Mouse (Mus musculus): ENCODE measurements at regions not wholly inside any gene's neighbourhood (a gene's known extent, or its start where the extent isn't known, plus 50 kb on each side); places are given as distances from the start of the nearest gene placed in this dataset.
A peak's percentile ranks its signal among the peaks of the same experiment; 100 is the strongest.

DNA sequence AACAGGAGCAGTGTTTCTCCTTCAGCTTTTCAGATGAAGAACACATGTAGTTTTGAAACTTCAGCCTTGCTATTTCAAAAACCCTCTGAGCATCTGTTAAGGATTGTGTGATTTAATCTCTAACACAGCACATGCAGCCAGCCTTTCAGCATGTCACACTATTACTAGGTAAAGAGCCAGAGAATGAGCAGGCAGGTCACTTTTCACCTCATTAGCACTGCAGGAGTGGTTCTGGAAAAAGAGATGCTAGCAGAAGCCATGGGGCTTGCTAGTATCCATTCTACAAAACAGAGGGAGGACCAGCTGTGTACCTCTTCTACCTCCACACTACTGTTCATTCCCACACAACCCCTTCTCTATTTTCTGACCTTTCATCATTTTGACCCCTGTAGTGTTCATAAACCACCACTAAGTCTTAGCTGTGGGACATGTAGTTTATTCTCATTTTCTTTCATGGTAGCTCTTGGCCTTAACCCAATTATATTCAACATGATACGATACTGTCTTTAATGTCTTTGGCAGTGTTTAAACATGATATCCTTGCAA lies 535.1 kb upstream of the Alcam start:
- DNase-seq = no peak

DNA sequence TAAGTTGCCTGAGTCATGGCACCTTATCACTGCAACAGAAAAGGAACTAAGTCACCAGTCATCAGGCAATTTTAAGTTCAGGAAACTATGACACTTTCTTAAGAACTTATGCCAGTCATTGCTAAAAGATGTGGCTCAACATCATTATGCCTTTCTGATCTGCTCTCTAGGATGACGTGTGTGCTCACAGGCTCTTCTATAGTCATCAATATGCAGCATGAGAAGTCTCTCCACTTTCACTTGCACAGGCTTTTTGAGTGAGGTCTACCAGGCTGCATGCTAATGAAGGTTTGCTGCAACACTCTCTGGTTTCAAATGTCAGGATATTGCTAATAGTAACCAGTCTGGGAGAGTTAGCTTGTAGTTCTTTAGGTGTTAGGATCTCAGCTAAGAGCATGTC lies 530.5 kb upstream of the Alcam start:
- no peak for DNase-seq

DNA sequence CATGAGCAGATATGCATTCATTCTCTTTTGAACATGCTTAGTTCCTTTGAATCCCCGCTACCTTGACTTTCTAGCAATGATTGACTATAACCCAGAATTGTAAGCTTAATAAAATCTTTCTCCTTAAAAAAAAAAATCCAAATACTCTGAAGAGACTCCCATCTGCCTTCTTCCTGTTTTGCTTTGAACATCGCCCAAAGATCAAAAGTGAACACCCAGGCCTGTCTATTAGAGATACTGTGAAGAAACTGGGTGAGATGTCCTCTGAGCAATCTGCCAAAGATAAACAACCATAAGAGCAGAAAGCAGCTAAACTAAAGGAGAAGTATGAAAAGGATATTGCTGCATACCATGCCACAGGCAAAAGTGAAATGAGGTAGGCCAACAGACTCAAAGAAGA lies 527.1 kb upstream of the Alcam start:
- no peak for DNase-seq

DNA sequence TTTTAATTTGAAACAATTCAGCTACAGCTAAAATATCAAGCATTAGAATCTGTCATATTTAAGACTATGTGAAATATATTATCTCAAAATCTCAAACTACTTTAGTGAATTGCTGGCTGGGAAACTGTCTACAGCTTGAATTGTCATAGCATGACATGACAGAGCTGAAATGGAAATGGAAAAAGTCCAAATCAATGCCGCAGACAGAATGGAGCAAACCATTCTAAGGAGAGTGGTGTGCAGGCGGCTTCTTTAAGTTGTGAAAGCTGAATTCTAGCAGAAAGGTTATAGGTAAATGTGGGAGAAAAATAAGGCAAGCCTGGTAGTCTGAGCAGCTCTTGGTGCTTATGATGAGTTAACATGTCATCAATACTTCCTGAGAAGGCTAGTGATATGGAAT lies 518.9 kb upstream of the Alcam start:
- no peak for DNase-seq

DNA sequence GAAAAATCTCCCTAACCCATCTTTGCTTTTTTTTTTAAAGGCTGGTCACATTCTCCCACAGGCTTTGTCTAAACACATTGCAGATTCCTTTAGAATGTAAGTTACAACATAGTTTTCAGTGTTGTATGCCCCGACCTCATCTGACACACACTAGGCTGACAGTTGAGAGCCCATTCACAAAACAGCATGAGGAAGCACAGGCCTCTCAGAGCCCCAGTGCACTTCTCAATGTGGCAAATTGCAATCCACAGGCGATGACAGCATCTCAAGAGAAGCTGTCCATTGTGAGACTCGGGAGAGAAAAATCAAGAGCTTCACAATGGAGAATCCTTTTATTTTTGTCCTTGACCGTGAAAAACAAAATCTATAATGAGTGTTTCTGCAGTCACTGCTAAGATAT lies 493.8 kb upstream of the Alcam start:
- no peak for DNase-seq

DNA sequence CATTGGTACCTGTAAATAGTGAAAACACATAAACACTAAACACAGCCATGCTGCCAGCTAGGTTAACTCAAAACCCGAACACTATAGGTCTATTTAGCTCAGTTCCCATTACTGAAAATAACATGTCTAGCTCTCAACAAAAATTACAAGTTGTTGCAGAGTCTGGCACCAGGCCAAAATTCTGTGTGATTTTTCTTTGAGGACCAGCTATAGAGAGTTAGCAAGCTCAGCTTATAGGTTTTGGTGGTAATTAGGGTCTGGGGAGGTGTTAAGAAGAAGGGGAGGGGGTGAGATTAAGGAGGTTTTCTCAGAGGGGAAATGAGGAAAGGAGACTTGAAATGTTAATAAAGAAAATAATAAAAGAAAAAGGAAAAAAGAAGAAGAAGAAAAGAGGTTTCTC lies 480.9 kb upstream of the Alcam start:
- peak in 1 of 2 experiments; percentile 2 for DNase-seq

DNA sequence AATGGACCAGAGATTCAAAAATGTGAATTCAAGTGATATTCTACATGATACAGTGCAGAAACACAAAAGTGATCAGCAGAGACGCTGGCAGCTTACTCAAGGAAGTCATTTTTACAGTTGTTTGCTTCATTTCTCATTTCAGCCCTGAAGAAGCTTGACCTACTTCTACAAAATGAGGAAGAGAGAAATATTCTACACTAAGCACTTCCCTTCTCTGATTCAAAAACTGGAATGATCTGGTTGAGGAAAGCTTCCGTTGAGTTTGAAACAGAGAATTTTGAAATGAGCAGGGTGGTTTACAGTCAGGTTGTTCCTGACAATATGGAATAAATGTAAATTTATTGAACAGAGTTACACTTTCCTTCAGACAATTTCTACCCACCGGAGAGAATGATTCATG lies 478.1 kb upstream of the Alcam start:
- no peak for DNase-seq

DNA sequence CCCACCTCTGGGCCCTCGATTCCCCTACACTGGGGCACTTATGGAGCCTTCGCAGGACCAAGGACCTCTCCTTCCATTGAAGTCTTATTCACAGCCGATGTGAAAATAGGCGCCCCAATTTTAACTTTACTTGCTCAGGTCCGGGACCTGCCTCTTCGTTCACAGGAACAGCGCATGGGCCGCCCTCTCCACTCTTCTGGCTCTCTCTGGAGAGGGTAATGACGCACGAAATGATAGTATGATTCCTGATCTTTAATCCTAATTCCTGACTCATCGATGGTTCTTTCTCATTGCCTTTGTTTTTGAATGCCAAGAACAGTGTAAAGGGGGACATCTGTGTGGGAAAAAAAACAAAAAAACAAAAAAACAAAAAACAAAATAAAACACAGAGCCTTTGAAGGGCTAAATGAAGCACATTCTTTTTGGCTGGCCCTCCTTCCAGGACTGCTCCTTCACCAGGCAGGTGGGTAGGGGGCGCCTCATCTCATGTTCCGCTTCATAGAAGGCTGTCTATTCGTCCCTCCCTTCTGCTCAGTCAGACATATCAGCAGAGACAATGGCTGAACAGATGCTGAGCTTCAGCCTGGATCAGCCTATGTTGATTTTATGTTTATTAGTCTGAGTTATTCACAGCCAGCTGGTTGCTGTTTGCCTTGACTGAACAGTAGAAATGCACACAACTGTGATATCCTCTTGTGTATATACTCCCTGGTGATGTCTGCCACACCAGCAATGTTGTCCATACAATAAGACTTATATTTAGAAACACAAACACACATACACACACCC lies 438.8 kb upstream of the Alcam start:
- peak; percentile 40 to 52 for DNase-seq

DNA sequence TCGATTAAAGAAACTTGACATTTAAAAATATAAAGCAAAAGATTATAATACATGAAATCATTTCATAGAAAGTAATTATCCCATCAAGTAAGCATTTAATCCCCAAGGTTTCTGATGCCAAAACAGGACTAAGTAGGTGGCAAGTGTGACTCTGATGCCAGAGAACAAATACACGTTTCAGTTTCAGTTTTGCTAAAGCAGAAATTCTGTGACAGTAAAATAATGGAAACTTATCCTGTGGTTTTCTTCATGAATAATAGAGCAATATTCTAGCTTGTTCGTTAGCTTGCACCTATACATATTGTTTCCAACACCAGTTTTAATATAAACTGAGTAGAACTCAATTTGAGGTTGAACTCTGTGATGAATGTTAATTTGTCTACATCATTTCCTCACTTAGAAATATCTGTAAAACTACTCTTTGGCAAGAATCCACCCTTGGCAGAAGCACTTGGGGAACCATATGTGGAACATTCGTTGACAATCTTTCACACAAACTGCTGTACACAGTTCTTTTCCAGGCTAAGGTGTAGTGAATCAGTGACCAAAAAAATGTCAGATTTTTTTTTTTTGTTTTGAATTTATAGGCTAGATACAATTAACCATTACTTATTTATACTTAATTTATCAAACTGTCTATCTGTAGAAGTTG lies 425.7 kb upstream of the Alcam start:
- no peak for DNase-seq

DNA sequence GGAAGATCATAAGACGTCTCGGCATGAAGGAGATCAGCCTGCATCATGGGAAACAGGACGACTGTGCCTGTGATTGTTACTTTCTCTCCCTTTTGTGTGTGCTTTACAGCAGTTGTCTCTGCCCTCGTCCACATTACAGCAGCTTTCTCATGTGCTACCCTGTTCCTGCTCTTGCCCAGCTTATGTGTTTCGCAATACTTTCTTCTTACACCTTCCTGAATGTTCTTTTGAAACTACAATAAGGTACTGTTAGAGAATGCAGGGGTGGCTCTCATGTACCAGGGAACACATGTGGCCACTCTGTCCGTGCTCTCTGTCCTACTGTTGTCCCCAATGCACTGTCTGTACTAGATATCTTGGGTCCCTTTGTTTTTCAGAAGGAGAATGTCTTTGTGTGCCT lies 414.0 kb upstream of the Alcam start:
- no peak for DNase-seq

DNA sequence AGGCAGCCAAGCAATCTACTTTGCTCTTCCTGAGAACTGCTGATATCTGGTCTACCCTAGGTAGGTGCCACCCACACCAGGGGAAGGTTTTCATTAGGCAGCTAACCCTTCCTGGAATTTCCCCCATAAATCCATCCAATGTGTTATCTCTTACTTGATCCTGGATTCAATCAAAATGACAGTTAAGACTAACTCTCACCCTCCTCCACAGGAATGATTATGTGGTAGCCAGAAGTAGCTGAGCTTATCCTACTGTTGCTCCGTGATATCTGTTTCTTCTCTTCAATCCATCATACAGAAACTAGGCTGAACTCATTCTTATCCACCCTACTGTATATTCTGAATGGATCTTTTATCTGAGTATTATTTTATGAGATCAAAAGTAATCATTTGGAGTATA lies 409.7 kb upstream of the Alcam start:
- no peak for DNase-seq

DNA sequence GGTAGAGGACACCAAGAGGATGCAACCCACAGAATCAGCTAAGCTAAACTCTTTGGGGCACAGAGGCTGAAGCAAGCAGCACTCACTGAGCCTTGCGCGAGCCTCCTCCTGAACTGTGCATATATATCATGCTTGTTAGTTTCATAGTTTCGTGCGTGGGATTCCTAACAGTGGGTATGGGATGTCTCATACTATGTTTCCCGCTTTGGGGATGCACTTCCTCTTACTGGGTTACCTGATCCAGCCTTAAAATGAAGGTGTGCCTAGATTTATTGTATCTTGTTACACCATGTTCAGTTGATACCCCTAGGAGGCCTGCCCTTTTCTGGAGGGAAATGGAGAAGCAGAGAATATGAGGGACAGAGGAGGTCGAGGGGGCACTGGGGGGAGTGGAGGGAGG lies 407.4 kb upstream of the Alcam start:
- no peak for DNase-seq

DNA sequence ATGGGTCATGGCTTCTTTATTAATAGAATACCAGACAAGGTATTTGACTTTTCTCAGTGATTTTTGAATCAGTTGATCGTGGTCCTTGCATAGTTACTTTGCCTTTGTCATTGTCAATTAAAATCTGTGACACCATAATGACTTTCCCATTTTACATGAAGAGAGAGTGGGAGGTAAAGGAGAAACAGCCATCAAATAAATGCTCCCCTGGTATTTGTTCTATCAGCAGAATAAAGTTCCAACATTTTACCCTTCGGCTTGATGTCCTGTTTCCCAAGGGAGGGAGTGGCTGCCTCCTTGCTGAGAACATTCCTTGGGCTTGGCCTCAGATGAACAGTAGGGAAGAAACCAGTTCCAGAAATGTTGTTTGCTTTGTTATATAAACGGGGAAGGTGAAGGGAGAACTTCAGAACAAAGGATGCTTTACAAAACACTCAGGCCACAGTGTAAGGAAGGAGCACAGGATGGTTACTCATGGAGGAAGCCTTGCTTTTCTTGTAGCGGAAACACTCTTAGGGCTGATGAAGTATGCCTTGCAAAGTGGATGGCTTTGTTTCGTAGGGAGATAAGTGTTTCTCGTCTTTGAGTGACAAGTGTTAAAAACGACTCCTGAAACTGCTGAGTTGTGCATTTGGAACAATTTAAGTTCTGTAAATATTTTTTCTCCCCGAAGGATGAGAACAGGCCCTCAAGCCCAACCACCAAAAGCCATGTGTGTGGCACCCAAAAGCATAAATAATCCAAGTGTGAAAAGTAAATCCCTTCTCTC lies 404.8 kb upstream of the Alcam start:
- DNase-seq = no peak

DNA sequence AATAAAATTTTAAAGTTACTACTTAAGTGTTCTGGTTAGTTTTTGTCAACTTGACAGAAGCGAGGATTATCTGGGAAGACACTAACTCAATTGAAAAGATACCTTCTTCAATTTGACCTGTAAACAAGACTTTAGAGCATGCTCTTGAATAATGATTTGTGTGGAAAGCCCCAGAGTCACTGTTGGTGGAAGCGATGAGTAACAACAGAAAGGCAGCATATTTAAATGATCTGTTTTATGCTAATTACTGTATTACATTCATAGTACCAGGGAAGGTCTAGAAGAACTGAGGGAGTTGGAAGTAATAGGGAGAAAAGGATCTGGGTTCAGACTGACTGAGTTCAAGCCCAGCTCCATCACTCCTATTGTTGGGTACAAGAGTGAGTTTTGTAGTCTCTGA lies 397.3 kb upstream of the Alcam start:
- no peak for DNase-seq

DNA sequence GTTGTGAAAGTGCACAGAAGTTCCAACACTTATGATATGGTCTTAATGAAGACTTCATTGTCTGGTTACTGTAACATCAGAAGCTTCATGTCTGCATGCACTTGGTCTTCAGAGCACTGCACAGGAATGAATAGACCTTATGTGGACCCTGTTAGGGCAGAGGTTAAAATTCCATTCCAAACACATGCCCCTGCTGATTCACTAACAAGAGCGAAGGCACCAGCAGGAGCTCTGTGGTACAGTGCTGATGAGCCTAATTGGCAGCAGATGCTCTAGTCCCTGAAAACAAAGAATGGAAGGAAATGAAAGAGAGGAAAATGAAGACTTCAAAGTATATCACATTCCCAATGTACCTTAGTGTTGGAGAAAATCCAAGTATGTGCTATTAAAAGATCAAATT lies 365.1 kb upstream of the Alcam start:
- DNase-seq = no peak

DNA sequence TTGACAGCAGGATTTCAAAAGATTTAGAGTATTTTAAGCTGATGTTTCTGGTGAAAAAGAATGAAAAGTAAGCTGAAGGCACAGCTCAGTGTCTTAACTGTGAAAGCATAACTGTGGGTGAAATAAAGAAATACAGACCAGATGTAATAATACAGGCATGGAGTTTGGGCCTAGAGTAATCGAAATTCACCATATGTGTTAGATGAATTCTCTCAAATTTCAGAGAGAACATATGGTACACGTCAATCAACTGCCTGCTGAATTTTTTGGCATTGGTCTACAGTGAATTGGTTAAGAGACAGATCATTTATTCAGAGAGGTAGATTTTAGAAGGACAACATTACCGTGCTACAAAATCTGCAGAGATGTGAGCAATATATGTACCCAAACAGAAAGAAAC lies 357.3 kb upstream of the Alcam start:
- DNase-seq = no peak

DNA sequence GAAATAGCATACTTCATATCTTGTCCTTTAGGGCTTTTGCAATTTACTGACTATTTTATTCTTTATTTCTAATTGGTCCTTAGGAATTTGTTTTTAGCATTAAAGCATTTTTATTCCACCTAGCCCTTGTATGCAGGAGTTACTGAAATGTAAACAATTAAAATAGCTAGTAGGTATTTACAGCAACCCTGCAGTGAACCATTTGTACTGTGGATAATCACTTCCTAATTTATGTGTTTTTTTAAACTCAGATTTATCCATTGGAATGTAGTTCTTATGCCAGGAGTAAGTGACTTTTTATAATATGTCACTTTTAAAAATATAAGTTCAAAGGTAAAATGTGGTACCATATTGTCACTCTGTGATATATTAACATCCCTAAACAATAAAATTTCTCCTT lies 350.5 kb upstream of the Alcam start:
- no peak for DNase-seq

DNA sequence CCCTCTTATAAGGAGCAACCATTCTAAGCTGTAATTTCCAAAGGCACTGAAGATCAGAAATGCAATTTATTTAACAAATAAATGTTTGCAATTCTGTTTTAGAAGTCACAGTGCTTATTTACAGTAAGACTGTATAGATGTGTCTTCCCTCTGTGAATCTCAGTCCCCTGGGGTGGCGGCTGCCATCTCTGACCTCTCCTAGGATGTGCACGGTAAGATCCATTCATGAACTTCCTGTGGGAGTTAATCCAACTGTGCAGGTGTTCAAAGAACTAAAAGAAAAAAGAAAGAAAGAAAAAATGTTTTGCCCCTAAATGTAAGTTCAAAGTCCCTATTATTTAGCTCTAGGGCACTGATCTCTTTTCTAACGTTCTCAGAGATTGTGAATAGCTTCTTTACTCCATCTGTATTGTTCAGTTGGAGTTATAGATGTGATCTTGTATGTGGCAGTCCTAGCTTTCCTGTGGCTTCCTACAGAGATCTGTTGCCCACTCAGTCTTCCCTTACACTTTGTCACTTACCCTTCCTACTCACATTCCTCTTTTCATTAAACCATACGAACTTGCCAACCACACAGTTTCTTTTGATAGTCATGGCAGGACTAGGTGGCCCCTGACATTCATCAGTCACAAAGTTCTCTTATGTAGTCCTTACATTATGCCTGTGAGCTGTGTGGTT lies 346.0 kb upstream of the Alcam start:
- no peak for DNase-seq

DNA sequence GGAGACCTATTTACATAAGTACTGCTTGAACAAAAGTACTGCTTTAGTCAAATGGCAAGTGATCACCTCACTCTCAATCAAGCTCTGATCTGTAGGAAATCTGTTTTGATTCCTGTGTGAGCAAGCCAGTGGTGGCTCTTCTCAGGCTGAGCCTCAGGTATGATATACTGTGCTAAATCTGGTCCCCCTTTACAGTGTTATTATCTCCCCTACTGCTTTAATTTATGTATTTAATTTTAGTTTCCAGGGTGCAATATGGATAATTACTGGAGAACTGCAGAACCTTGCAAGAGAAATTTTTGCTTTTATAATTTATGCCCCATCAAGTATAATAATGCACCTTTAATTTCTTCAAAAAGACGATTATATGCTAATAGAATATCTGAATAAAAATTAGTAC lies 341.3 kb upstream of the Alcam start:
- DNase-seq = no peak

DNA sequence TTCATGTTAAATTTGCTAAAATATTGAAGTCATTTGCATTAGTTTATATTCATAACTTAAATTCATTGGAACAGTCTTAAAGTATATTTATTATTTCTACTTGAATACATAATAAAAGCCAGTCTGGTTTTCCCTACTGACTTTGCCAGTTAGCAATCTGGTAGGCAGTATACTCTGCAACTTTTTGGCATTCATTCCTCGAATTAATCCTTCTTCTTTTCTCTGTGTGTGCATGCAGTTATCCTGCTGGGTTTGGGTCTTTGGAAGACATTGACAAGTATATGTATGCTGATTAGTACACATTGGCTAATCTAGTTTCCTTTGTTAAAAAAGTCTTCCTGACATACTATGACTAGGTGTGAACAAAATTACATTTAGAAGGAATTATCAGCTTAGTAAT lies 336.1 kb upstream of the Alcam start:
- DNase-seq = no peak

DNA sequence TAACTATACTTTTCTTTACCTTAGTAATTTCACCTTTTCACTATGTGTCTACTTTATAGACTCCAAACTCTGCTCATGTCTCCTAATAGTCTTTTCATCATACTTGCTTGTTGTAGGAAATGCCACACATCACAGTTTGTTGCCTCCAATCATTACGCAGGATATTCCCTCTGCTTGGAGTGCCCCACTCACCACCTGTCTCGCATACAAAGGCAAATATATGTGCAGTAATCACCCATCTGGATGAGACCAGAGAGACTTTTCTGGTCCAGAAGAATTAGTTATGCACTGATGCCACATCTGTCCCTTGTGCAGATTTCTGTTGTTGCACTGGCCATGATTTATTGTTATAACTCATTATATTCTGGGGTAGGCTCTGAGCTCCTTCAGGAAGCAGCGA lies 293.9 kb upstream of the Alcam start:
- no peak for DNase-seq

DNA sequence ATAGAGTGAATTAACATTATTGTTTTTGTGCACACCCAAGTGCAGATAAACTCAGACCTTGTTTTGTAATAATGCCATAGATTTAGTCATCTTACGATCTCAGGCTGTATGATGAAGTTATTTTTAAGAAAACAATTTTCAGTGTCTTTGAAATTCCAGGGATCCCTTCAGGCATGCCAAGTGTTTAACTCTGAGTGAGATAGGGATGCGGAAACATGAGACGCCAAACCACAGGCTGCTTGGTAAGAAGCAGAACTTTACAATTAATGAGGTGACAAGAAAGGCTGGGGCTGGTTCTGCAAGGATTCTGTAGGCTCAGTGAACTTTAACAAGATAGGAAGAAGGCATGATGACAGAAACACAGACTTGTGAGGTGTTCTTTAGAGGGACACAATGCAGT lies 292.3 kb upstream of the Alcam start:
- DNase-seq = no peak

DNA sequence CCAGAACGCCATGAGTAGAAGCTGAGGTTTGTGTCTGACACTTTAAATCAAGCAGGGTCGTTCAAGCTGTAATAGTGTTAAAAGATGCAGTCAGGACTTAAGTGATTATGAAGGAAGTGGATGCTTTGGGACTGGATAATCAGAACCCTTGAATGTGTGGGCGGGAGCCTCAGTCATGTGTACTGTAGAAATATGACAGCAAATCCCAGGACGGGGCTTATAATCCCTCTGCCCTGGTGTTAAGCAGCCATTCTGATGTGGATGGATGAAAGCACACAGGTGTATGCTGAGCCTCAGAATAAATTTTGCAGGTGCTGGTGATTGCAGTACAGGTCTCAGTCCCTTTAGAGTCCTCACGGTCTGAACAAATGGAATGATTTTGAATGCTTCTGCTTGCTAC lies 290.8 kb upstream of the Alcam start:
- no peak for DNase-seq
